Mouse (Mus musculus): ENCODE data around the gene Adra2b.

The Adra2b gene

GRCm38 (mm10) chr2:127362459-127363281 lies at the start of gene Adra2b:
Adra2b (plus strand) TSS chr2:127363208.
- DNase-seq, result peak; percentile 95

DNA sequence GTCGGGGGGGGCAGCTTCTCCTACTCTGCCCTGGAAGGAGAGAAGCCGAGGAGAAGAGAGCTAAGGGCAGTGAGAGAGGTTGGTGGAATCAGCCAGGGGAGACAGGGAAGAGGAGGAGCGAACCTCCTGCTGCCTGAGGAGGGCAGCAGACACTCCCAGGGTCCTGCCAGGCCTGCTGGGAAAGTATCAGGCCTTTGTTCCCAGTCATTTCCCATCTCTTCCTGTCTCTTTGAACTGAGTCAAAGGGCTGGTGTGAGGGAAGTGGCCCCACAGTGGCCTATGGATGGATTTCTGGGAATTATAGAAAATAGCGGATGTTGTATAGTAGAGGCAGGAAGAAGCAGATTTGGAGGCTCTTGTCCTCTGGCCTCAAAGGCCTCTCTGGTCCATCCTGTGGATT lies 49.1 kb upstream of the Adra2b start:
- DNase-seq, result no peak

DNA sequence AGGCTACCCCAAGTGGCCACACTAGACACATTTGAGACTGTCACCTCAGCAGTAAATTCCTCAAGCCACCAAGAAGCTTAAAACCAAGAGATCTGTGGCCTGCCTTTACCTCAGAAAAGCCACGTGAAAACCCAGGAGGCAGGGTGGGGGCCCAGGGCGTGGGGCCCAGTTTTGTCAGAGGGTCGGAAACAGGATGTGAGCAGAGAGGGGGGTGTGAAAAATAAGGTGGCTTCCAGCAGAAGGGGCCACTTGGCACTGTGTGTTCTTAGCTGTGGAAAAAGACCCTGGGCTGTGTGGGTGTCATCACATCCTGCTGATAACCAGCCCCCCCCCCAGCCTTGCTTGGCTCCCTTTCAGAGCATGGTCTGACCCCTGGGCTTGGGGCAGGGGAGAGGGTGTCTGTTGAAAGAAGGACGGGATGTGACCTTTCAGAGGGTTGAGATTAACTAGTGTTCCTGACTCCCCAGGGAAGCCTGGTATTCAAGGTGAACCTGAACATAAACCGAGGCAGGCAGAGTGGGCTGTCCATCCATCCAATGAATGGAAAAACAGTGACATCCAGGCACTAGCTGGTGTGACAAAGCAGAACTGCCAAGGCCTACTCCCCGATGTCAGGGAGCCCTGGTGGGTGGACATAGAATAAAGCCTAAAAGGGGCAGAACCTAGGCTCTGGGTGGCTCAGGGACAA lies 48.4 kb upstream of the Adra2b start:
- DNase-seq, result no peak

DNA sequence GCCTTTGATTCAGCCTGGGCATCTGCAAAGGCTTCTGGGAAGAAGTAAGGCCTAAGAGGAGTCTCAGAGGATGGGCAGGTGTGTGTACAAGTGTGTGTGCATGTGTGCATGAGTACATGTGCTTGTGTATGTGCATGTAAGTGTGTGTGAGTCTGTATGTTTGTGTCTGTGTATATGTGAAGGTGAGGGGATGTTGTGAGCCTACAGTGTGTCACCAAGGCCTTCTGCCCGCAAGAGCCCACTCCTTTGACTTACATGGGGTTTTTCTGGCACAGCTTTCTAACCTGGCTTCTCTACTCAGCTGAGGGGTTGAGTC lies 47.9 kb upstream of the Adra2b start:
- no peak for DNase-seq

- no peak for DNase-seq
Measured at GRCm38 (mm10) chr2:127316431-127316830, 46.6 kb upstream of the Adra2b start.

DNA sequence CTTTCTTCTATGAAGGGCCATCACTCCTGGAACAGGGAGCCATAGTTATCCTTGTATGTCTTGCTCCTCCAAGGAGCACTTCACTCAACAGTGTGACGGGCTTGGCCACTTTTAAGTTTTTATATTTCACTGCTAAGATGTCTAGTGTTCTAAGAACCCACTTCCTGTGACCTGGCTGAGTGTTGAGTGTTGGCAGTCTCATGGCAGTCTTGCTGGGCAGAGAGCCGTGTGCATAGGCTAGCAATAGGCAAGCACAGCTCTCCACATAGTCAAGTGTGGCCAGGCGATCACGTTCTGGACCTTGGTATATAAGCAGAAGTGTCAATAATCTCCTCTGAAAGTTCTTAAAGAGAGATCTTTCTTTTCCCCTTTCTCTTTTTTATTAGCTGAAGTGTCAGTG lies 44.9 kb upstream of the Adra2b start:
- no peak for DNase-seq

DNA sequence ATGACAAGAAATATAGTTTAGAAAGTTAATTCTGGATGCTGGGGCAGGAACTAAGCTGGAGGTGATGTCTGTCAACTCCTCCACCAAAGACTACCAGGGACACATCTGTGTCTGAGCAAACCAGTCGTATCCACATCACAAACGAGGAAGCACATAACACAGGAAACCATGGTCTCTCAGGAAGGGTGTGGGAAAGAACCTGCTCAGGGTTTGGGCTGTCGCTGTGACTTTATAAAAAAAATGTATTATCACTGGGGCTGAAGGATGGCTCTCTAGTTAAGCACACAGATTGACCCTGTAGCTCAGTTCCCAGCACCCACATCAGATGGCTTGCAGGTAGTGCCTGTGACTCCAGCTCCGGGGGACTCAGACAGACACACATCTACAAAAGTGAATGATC lies 43.9 kb upstream of the Adra2b start:
- no peak for DNase-seq

- DNase-seq, result no peak
Measured at GRCm38 (mm10) chr2:127322671-127323285, 40.2 kb upstream of the Adra2b start.

GRCm38 (mm10) chr2:127323667-127324066 lies 39.3 kb upstream of the Adra2b start:
- no peak for DNase-seq

- no peak for DNase-seq
Measured at GRCm38 (mm10) chr2:127324456-127324855, 38.6 kb upstream of the Adra2b start.

DNA sequence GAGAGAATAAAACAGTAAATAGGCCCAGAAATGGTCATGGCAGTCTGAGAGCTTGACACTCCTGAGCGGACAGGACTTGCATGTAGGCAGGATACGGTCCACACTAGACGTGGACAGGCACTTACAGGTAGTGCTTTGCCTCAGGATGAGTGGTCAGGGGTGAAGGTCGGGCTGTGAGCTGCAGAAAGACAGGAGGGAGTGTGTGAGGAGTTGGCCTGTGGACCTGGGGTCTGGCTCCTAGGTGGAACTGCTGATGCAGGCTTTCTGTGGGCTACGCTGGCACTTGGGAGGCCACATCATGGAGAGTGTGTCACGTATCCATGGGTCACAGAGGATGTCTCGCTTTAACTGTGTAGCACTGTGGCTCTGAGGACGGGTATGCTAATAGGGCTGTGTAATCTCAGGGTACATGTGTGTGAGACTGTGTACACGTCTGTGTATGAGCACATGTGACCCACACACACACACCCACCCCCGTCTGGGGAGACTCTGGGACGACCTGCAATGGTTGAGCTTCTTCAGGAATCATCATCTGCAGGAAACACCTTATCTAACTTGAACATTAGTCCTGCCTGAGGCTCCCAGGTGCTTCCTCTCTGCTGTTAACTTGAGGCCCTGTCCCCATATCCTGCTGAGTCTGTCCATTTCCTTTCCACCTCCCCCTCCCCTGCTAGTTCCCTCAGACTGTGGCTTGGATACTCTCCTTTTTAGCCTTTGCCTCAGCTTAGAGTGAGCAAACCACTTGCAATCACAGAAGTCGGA lies 34.7 kb upstream of the Adra2b start:
- no peak for DNase-seq

- DNase-seq, result no peak
Measured at GRCm38 (mm10) chr2:127332807-127333570, 30.0 kb upstream of the Adra2b start.

DNA sequence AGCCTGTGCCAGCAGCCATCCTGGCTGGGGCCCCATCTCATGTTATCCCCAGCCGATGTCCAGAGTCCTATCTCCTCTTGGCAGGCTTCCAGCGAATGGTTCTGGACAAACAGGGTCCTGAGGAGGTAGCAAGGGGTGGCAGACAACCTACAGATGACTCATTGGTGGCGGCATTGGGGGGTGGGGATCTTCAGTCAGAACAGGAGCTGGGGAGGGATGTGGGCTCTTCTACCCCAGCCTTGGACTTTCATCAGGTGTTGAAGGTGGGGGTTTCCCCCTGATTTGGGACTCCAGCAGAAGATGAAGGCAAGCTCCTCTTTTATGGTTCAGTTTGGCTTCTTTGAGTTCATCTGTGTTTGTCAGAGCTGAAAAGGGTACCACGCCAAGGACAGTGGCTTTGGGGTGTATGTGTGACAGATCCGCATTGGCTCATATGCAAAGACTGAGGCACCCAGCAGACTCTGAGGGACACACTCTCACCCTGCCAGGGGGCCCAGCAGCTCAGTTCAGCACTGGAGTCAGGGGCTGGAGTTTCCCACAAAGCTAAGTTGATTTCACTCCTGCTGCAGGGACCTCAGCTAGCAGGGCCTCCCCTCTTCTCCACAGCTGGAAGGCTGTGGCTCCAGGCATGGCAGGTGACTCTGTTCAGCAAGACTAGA lies 28.9 kb upstream of the Adra2b start:
- DNase-seq, result no peak

DNA sequence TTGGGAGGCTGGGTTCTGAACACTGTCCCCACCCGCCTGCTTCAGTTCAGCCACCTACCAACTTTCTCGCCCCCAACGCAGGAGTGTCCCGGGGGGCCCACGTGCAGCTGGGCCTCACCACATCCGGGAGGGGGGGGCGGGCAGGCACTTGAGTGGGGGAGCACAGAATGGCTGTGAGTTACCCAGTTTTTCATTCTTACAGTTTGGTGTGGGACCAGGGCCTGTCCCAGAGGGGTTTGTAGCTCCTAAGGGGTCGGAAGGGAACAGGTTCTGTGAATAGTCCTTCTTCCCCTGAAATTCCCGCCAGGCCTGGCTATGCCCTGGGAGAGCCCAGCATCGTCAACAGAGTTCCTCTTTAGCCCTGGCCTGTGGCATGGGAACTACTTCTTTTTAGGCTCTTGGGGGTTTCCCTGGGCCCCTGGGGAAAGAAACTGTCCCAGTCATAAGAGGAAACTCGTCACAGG lies 27.9 kb upstream of the Adra2b start:
- DNase-seq, result no peak

- DNase-seq, result peak; percentile 73
Measured at GRCm38 (mm10) chr2:127335767-127336496, 27.1 kb upstream of the Adra2b start, which contains the start of gene Dusp2. Dusp2 (plus strand) TSS chr2:127336159.

DNA sequence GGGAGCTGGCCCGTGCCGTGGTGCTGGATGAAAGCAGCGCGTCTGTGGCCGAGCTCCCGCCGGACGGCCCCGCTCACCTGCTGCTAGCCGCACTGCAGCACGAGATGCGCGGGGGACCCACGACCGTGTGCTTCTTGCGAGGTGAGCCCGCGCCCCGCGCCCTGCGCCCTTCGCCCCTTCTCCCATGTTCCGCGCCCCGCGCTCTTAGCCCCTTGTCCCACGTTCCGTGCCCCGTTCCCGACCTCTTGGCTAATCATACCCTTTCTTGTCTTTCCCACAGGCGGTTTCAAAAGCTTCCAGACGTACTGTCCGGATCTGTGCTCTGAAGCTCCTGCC lies 26.5 kb upstream of the Adra2b start:
- DNase-seq, result peak; percentile 24

GRCm38 (mm10) chr2:127336885-127337284 lies 26.1 kb upstream of the Adra2b start:
- no peak for DNase-seq

DNA sequence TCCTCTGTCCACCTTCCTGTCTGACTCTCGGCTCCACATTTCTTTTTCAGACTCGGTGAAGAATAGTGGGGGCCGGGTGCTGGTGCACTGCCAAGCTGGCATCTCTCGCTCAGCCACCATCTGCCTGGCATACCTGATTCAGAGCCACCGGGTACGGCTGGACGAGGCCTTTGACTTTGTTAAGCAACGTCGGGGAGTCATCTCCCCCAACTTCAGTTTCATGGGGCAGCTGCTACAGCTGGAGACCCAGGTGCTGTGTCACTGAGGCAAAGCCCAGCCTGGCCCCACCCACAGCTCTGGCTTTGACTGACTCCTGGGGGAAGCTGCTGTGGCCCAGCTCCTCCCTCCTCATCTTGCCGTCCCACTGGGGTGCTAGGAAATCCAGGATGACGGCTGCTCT lies 25.5 kb upstream of the Adra2b start:
- no peak for DNase-seq

- no peak for DNase-seq
Measured at GRCm38 (mm10) chr2:127338012-127338411, 25.0 kb upstream of the Adra2b start.

DNA sequence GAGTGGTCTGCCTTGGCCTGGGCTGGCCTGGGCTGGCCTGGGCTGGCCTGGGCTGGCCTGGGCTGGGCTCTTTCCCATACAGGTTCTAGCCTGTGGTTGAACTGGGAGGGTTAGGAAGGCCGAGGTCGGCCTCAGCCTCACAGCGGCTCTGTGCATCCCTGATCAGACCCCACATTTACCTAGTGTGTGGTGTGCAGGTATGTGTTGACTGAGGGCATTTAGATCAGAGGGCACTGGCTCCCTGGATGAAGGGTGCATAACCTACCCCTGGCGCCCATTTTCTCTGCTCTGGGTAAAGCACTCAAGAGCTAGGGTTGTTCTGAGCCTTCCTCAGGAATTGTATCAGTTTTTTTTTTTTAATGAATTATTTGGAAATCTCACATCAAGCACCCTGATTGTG lies 24.6 kb upstream of the Adra2b start, which contains the start of gene Astl:
Gene Astl, plus strand, starts transcription at position 224 of the 400 bp plus-strand sequence.
- no peak for DNase-seq

DNA sequence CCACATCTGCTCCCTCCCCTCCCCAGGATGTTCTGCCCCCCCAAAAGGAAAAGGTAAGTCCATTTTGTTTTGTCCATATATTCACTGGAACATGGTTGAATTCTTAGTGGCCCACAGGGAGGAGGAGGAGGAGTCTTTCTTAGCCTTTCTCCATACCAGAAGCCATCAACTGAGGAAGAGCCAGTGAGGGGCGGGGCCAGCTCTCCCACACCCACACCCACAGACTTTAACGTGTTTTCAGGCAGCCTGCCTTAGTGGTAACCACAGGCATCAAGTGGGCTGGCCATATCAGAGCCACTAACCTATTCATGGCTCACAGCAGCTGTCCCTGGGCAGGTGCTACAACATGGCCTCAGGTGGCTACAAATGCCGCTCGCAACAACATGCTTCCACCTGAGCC lies 24.2 kb upstream of the Adra2b start:
- DNase-seq, result no peak
